Mouse (Mus musculus) G1E (cell line): ENCODE data around the gene Timm13.

Experiments used
- CTCF ChIP-seq: IDR thresholded peaks from 2 replicates; pipeline ENCODE4 v1.5.1; 2012; ENCODE audit warnings: low read depth, low read length, inconsistent platforms, mixed read lengths
- GATA1 ChIP-seq: IDR thresholded peaks from 2 replicates; pipeline ENCODE4 v1.6.1; 2012; ENCODE audit warnings: borderline replicate concordance, low read length, inconsistent platforms, mixed read lengths
- TAL1 ChIP-seq: conservative IDR thresholded peaks from 2 replicates; pipeline ENCODE4 v1.6.1; 2012; ENCODE audit warnings: low read depth, low read length, inconsistent platforms, mixed read lengths

GRCm38 (mm10) chr10:80928586-80929298 lies 28.0 kb upstream of the Timm13 start:
- TF ChIP-seq CTCF: peak; percentile 5; the same call in 1 of the 2 replicates
- TF ChIP-seq TAL1: no peak
- TF ChIP-seq GATA1: no peak
